ENCODE assay signal across 18 mouse cellular contexts in genomic region chr4:110229238-110229637, GRCm38 (mm10).
"Had no signal": no experiment of that assay in that cellular context is flagged by ENCODE, and none has a peak within 500 bp of the region (broad histone marks: within the 10 kb centered on the region; RNA-seq: fewer than 3 reads in every experiment).

No protein-coding gene starts in this region.

- H3K4me2 ChIP-seq: lung, embryonic 15.5 days; midbrain, embryonic 11.5 days had no signal

- H3K4me3 ChIP-seq: left cerebral cortex, adult 2 months; lung, embryonic 15.5 days; megakaryocyte, embryonic 14.5 days had no signal

- ATAC-seq: inflammation-experienced regulatory T-cells, adult 6 months; intestine, embryonic 16.5 days had no signal

- H3K27ac ChIP-seq: kidney, postnatal 0 days; lung, embryonic 15.5 days; stomach, postnatal 0 days had no signal

- H3K4me1 ChIP-seq: lung, embryonic 15.5 days had no signal

- H3K9ac ChIP-seq: lung, embryonic 15.5 days had no signal

- H3K27me3 ChIP-seq: lung, embryonic 15.5 days; megakaryocyte, embryonic 14.5 days had no signal

- H3K36me3 ChIP-seq: lung, embryonic 15.5 days had no signal

- DNase-seq: kidney, adult 2 months; kidney, postnatal 25 days; layer of hippocampus, postnatal 36 days; lung, adult 18-20 months; lung, postnatal 10 days; lung, postnatal 36 days; midbrain, embryonic 14.5 days; thymus, adult 2 months; thymus, postnatal 14 days; thymus, postnatal 4 days had no signal

- H3K9me3 ChIP-seq: lung, embryonic 15.5 days; megakaryocyte, embryonic 14.5 days had no signal
